Mouse (Mus musculus) stomach, postnatal 0 days (tissue): ENCODE measurements at regions not wholly inside any gene's neighbourhood (a gene's known extent, or its start where the extent isn't known, plus 50 kb on each side); places are given as distances from the start of the nearest gene placed in this dataset.

Experiments used
- CTCF ChIP-seq: IDR thresholded peaks from 2 replicates; pipeline ENCODE4 v1.5.1; 2016; ENCODE audit warnings: antibody characterized with exemption, low read depth, mild to moderate bottlenecking, moderate library complexity
- EP300 ChIP-seq: optimal IDR thresholded peaks from 2 replicates; pipeline ENCODE3; 2016; ENCODE audit warnings: antibody characterized with exemption

GRCm38 (mm10) chr11:27027243-27027852 is 433.5 kb upstream of the Vrk2 start:
- no peak for TF ChIP-seq CTCF
- TF ChIP-seq EP300: no peak
